ENCODE assay signal across 8 mouse cellular contexts in the genomic region with DNA sequence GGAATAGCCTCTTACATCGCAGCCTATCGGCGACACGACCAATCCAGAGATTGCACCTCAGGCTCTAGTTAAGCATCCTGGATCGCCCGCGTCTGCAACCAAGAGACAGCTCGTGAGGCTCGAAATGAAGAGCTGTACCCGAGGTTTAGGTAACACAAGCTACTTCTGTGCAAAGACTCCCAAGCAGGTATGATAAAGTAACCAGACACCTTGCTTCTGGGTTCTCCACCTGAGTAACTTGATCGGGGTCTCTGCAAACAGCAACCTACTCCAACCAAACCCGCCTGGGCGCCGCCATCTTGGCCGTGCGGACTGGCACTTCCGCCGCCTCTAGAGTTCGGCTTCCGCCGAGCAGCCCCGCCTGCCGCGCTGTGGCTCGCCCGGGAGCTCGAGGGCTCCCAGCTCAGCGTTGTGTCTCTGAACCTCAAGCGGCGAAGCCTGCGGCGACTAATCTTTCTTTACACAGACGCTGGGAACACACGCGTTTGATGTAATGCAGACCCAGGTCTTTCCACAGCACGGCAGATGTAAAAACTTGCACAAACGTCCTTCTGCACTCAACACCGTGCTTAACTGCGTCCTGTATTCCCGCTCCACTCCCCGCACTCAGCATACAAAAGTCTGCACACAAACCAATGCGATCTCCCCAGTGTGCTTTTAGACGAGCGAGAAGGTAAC. TPM values are rescaled to one million over a fixed set of nuclear protein-coding genes. Genes with fewer than 3 reads are reported as not detected.
DNase-seq lines count a peak whose midpoint lies in the region; ATAC-seq and TF ChIP-seq lines count a peak whose summit lies in the region.

TSS of gene Rpap1 (minus strand) at position 332 of the 678 bp plus-strand sequence.

- ATAC-seq in embryonic facial prominence, embryonic 14.5 days (ENCODE audit: low read depth), result peak; percentile 96
- ATAC-seq in limb, embryonic 15.5 days (ENCODE audit: insufficient number of reproducible peaks, low FRiP score, low TSS enrichment, low read depth), result peak; percentile 91
- ATAC-seq in midbrain, postnatal 0 days (ENCODE audit: low FRiP score), result peak; percentile 90

- H3K4me1 ChIP-seq in embryonic facial prominence, embryonic 14.5 days (ENCODE audit: control insufficient read depth, insufficient read depth, low read length), result peaks cover 5% of the 10 kb centered on the region; the same call in 1 of the 2 replicates
- peaks cover 6% of the 10 kb centered on the region; the same call in 1 of the 2 replicates for H3K4me1 ChIP-seq in limb, embryonic 15.5 days
- H3K4me1 ChIP-seq in midbrain, postnatal 0 days (ENCODE audit: insufficient read depth, low read length), result no peaks in the 10 kb centered on the region

- under 1% methylated on average over 35 of the region's 44 CpGs for WGBS in embryonic facial prominence, embryonic 14.5 days
- WGBS in limb, embryonic 15.5 days, result under 1% methylated on average over 44 of the region's 44 CpGs
- WGBS in midbrain, postnatal 0 days, result under 1% methylated on average over 44 of the region's 44 CpGs

- H3K36me3 ChIP-seq in embryonic facial prominence, embryonic 14.5 days (ENCODE audit: control insufficient read depth, insufficient read depth, low read length), result peaks cover 14% of the 10 kb centered on the region; the same call in 1 of the 2 replicates
- H3K36me3 ChIP-seq in limb, embryonic 15.5 days, result peaks cover 19% of the 10 kb centered on the region
- peaks cover 9% of the 10 kb centered on the region for H3K36me3 ChIP-seq in midbrain, postnatal 0 days (ENCODE audit: insufficient read depth, low read length)

- H3K27me3 ChIP-seq in embryonic facial prominence, embryonic 14.5 days (replicated peaks; ENCODE audit: control insufficient read depth, insufficient read depth, low read length), result no peaks in the 10 kb centered on the region
- no peaks in the 10 kb centered on the region for H3K27me3 ChIP-seq in limb, embryonic 15.5 days
- H3K27me3 ChIP-seq in midbrain, postnatal 0 days (ENCODE audit: insufficient read depth, low read length), result no peaks in the 10 kb centered on the region

- peak within 1 kb of the TSS; percentile 69 for H3K4me3 ChIP-seq in embryonic facial prominence, embryonic 14.5 days (ENCODE audit: low read depth, low read length)
- H3K4me3 ChIP-seq in limb, embryonic 15.5 days, result peak within 1 kb of the TSS; percentile 67
- H3K4me3 ChIP-seq in midbrain, postnatal 0 days (ENCODE audit: low read depth, low read length), result peak within 1 kb of the TSS; percentile 63

- peak; percentile 82 to 84 for DNase-seq in B cell, adult 2 months
- peak; percentile 61 to 72 for DNase-seq in adrenal gland, postnatal 4 days (ENCODE audit: low spot score in 2 of 2)
- DNase-seq in embryonic facial prominence, embryonic 14.5 days (ENCODE audit: low spot score), result peak; percentile 93
- peak; percentile 79 for DNase-seq in heart, adult 8-10 months (ENCODE audit: low spot score)
- peak; percentile 59 to 79 for DNase-seq in kidney, adult 8-10 months
- peak; percentile 89 for DNase-seq in midbrain, postnatal 0 days (ENCODE audit: low spot score)
- DNase-seq in spleen, postnatal 10 days (ENCODE audit: low spot score in 2 of 2), result peak; percentile 76 to 87

- peak within 1 kb of the TSS; percentile 76 for H3K4me2 ChIP-seq in embryonic facial prominence, embryonic 14.5 days (ENCODE audit: low read depth, low read length)
- peak within 1 kb of the TSS; percentile 75 for H3K4me2 ChIP-seq in limb, embryonic 15.5 days
- H3K4me2 ChIP-seq in midbrain, postnatal 0 days (ENCODE audit: low read depth, low read length, poor library complexity, severe bottlenecking), result peak within 1 kb of the TSS; percentile 74

- no peak for TF ChIP-seq CTCF in midbrain, postnatal 0 days (IDR thresholded peaks at IDR 0.05)

- H3K27ac ChIP-seq in embryonic facial prominence, embryonic 14.5 days (replicated peaks; ENCODE audit: low read depth, low read length), result peak within 1 kb of the TSS; percentile 88
- H3K27ac ChIP-seq in limb, embryonic 15.5 days, result peak within 1 kb of the TSS; percentile 89
- peak within 1 kb of the TSS; percentile 84 for H3K27ac ChIP-seq in midbrain, postnatal 0 days (ENCODE audit: low read depth, low read length)

- no peaks in the 10 kb centered on the region for H3K9me3 ChIP-seq in embryonic facial prominence, embryonic 14.5 days (ENCODE audit: control insufficient read depth, low read length)
- H3K9me3 ChIP-seq in limb, embryonic 15.5 days, result no peaks in the 10 kb centered on the region
- H3K9me3 ChIP-seq in midbrain, postnatal 0 days (ENCODE audit: low read length), result no peaks in the 10 kb centered on the region

- H3K9ac ChIP-seq in embryonic facial prominence, embryonic 14.5 days (ENCODE audit: low read depth, low read length), result peak within 1 kb of the TSS; percentile 72
- H3K9ac ChIP-seq in limb, embryonic 15.5 days, result peak within 1 kb of the TSS; percentile 51
- peak within 1 kb of the TSS; percentile 61 for H3K9ac ChIP-seq in midbrain, postnatal 0 days (replicated peaks; ENCODE audit: low read length, poor library complexity, severe bottlenecking)

RNA-seq across cellular contexts. Expression of gene Rpap1, which starts in this region (rescaled TPM):
- total RNA-seq in adrenal gland, postnatal 4 days (2021), result 10 to 100 TPM; 30.0 to 30.8 TPM
- polyA plus RNA-seq in embryonic facial prominence, embryonic 14.5 days (2014; fragmentation: Nextera tagmentation; extraction: Ambion mirVana), result 18.3 and 22.3 TPM in 2 replicates
- 10 to 100 TPM; 11.9 to 13.7 (median 13.4) TPM for total RNA-seq in heart, adult 8-10 months (2022)
- 22.1 and 22.2 TPM in 2 replicates for polyA plus RNA-seq in limb, embryonic 15.5 days (2015; fragmentation: Nextera tagmentation; extraction: Ambion mirVana)
- total RNA-seq in midbrain, postnatal 0 days (2014; rRNA removed), result 16.0 and 20.5 TPM in 2 replicates
- polyA plus RNA-seq in midbrain, postnatal 0 days (2015; fragmentation: Nextera tagmentation; extraction: Ambion mirVana), result 11.1 and 11.4 TPM in 2 replicates

Comparison
In these comparisons a context has a peak if more than half of its experiments do, and no peak if none do; other contexts are left out.
1. Peak in every context shown above with its lines: DNase-seq, ATAC-seq, H3K4me3 ChIP-seq and H3K27ac ChIP-seq.